Mouse (Mus musculus) hindbrain, embryonic 10.5 days (tissue): ENCODE measurements at regions not wholly inside any gene's neighbourhood (a gene's known extent, or its start where the extent isn't known, plus 50 kb on each side); places are given as distances from the start of the nearest gene placed in this dataset.
"Not testable (repeated sequence)": the region's sequence is repeated elsewhere in the genome, so short reads cannot be mapped to it uniquely, and the experiment has no call there.

Experiments
- DNase-seq: peaks from one replicate; pipeline ENCODE4 v3.0.0-alpha.2; 2017; ENCODE audit warnings: low spot score
- H3K27ac ChIP-seq: fragments of 300-500 bp; sonication (generic); 2 replicates; pipeline ENCODE4 v1.5.1; 2016; ENCODE audit warnings: mild to moderate bottlenecking, moderate library complexity
- H3K27me3 ChIP-seq: fragments of 300-500 bp; sonication (generic); 2 replicates; pipeline ENCODE4 v1.6.1; 2016; ENCODE audit warnings: mild to moderate bottlenecking; ENCODE audit not compliant: poor library complexity, insufficient read depth, severe bottlenecking
- H3K36me3 ChIP-seq: fragments of 300-500 bp; sonication (generic); 2 replicates; pipeline ENCODE4 v1.6.1; 2016; ENCODE audit warnings: mild to moderate bottlenecking, moderate library complexity
- H3K4me1 ChIP-seq: fragments of 300-500 bp; sonication (generic); replicated peaks from 2 replicates; pipeline ENCODE4 v1.6.1; 2016; ENCODE audit warnings: mild to moderate bottlenecking
- H3K4me3 ChIP-seq: fragments of 300-500 bp; sonication (generic); 2 replicates; pipeline ENCODE4 v1.5.1; 2016; ENCODE audit warnings: mild to moderate bottlenecking, moderate library complexity
- H3K9me3 ChIP-seq: fragments of 300-500 bp; sonication (generic); 2 replicates; pipeline ENCODE4 v1.6.1; 2016; ENCODE audit warnings: mild to moderate bottlenecking, moderate library complexity
- WGBS: fragments of 180-500 bp; shearing (Covaris S2); methylation state at CpG from one replicate; pipeline ENCODE4 v1.1.7; 2016; 5-methylcytosine and 5-hydroxymethylcytosine counted together

GRCm38 (mm10) chr11:22420003-22420723 is 78.1 kb upstream of the Ehbp1 start:
- Histone ChIP-seq H3K9me3 (no peaks in the 10 kb centered on the region), H3K36me3 (no peaks in the 10 kb centered on the region), H3K4me3 (no peak overlapping the region), H3K27me3 (no peaks in the 10 kb centered on the region), H3K4me1 (0 out of 2 replicates have a peak, but pooled peaks cover 6% of the 10 kb centered on the region), H3K27ac (peak overlapping the region; percentile 35; the same call in 1 of the 2 replicates)
- peak; percentile 13 for DNase-seq
- WGBS = 43% methylated on average over 3 of the region's 3 CpGs

- DNase-seq = no peak
- 85% methylated on average over 3 of the region's 3 CpGs for WGBS
- Histone ChIP-seq H3K9me3 (no peaks in the 10 kb centered on the region), H3K27me3 (no peaks in the 10 kb centered on the region), H3K36me3 (no peaks in the 10 kb centered on the region), H3K27ac (no peak overlapping the region), H3K4me1 (0 out of 2 replicates have a peak, but pooled peaks cover 6% of the 10 kb centered on the region), H3K4me3 (no peak overlapping the region)
Measured at GRCm38 (mm10) chr11:22421762-22422161, 79.7 kb upstream of the Ehbp1 start.

GRCm38 (mm10) chr11:22437140-22437850 is 74.6 kb upstream of the Tmem17 start:
- peak; percentile 30 for DNase-seq
- Histone ChIP-seq H3K27me3 (no peaks in the 10 kb centered on the region), H3K36me3 (no peaks in the 10 kb centered on the region), H3K27ac (no peak overlapping the region), H3K4me3 (no peak overlapping the region), H3K9me3 (no peaks in the 10 kb centered on the region), H3K4me1 (no peaks in the 10 kb centered on the region)
- 22% methylated on average over 5 of the region's 5 CpGs for WGBS

DNA sequence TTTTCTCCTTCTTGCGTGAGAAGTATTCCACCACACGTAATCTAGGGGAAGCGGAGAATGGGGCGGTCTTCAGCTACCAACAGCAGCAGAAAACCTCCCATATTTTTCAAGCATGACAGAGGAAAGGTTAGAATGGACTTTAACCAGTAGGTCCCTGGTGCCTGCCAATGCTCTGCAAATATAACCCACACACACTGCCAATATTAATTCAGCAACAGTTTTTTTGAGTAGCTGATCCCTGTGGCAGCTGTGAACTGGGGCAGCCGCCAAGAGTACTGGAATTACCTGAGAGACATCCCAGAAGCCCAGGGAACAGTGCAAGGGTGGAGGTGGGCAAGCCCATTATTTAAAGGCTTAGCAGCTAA is 74.1 kb upstream of the Tmem17 start:
- Histone ChIP-seq H3K4me3 (no peak overlapping the region), H3K27ac (no peak overlapping the region), H3K9me3 (no peaks in the 10 kb centered on the region), H3K27me3 (no peaks in the 10 kb centered on the region), H3K36me3 (no peaks in the 10 kb centered on the region), H3K4me1 (no peaks in the 10 kb centered on the region)
- WGBS = 88% methylated on average over 5 of the region's 5 CpGs
- no peak for DNase-seq

DNA sequence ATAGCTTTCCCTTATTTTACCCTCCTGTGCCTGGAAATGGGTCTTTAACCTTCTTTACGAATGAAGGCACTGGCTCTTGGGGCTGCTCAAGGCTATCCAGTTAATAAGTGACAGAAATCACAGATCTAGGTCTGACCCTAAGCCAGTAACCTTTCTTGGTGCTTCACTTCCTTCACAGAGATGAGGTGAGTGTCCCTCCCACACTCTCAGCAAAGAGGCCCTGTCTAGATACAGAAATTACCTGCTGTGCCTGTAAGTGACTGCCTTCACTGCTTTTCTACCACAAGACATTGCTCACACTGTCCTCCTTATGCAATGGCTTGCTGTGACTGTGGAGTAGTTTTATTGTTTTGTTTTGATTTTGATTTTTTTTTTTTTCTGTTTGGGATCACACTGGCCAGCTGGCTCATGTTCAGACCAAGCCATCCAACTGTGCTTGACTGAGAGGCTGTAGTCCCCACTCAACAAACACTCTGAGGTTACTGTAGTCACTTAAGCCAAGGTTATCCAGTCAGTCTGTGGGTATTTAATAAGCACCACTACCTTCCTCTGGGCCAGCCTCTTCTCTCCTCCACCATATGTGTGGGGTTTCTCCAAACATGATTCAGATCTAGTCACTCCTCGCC is 73.3 kb upstream of the Tmem17 start:
- no peaks in the 10 kb centered on the region for H3K27me3 ChIP-seq
- no peaks in the 10 kb centered on the region for H3K4me1 ChIP-seq
- no peaks in the 10 kb centered on the region for H3K9me3 ChIP-seq
- no peak for DNase-seq
- H3K27ac ChIP-seq = no peak overlapping the region
- no peaks in the 10 kb centered on the region for H3K36me3 ChIP-seq
- WGBS = 86% methylated on average over 2 of the region's 2 CpGs
- H3K4me3 ChIP-seq = no peak overlapping the region

DNA sequence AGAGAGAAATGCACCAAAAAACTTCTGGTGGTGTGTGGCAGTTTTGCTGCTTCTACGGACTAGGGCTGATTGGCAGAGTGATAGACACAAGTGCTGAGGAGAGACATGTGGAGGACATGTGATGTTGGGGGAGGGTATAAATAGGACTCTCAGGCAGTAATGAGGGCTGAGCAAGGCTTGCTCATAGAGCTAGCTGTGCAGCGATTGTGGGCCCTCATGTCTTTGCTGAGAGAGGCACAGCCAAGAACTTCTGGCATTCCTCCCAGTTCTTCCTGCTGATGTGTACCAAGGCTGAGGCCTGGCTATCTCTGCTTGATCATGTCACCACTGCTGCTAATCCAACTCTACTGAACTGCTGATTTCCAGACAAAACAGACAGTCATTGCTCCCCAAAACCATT is 71.4 kb upstream of the Tmem17 start:
- Histone ChIP-seq H3K4me1 (no peaks in the 10 kb centered on the region), H3K36me3 (no peaks in the 10 kb centered on the region), H3K4me3 (no peak overlapping the region), H3K9me3 (no peaks in the 10 kb centered on the region), H3K27ac (no peak overlapping the region), H3K27me3 (no peaks in the 10 kb centered on the region)
- DNase-seq = no peak
- WGBS = 88% methylated on average over 2 of the region's 2 CpGs

DNA sequence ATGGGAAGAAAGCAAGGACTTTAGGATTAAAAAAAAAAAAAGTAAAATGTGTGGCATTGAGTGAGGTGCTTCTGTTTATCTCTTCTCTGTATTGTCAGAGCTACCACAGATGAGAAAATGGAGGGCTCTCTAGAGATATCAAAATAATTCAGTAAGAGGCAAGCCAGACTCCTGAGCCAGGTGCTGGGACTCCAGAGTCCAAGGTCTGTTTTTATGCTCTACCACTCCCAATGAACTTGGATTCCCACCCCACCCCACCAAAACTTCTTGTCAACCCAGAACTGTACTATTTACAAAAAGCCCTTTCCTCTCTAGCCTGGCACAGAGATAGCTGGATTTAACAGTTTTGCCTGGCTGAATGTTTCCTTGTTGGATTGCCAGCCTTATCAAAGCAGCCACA is 58.7 kb upstream of the Tmem17 start:
- H3K9me3 ChIP-seq = no peaks in the 10 kb centered on the region
- H3K27ac ChIP-seq = no peak overlapping the region
- DNase-seq = no peak

DNA sequence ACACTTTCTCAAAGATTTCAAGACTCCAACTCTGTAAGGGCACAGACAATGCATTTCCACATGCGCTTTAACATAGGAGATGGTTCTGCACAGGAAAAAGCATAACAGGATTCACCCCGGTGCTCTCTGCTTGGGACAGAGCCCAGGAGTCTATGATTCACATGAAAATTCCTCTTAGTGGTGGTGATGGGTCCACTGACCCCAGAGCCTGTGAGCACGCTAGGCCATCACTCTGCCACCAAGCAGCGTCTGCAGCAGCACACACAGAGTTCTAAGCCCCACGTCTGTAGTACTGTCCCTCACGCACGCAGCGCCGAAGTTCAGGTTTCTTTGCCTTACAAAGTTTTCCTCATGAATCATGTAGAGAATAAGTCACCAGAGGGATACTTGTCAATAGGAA is 55.6 kb upstream of the Tmem17 start:
- 92% methylated on average over 9 of the region's 9 CpGs for WGBS

More for the DNA sequence above, 58.7 kb upstream of the Tmem17 start:
- Histone ChIP-seq H3K4me3 (no peak overlapping the region), H3K27me3 (no peaks in the 10 kb centered on the region), H3K4me1 (no peaks in the 10 kb centered on the region), H3K36me3 (no peaks in the 10 kb centered on the region)

GRCm38 (mm10) chr11:22457220-22457619 is 54.7 kb upstream of the Tmem17 start:
- Histone ChIP-seq H3K36me3 (no peaks in the 10 kb centered on the region), H3K4me1 (peaks cover 8% of the 10 kb centered on the region; the same call in 1 of the 2 replicates), H3K27me3 (no peaks in the 10 kb centered on the region), H3K9me3 (no peaks in the 10 kb centered on the region), H3K4me3 (no peak overlapping the region), H3K27ac (no peak overlapping the region)
- DNase-seq = no peak
- WGBS = 86% methylated on average over 2 of the region's 2 CpGs

More for the DNA sequence above, 55.6 kb upstream of the Tmem17 start:
- Histone ChIP-seq H3K36me3 (no peaks in the 10 kb centered on the region), H3K27me3 (no peaks in the 10 kb centered on the region), H3K4me3 (no peak overlapping the region), H3K4me1 (peaks cover 8% of the 10 kb centered on the region; the same call in 1 of the 2 replicates), H3K27ac (no peak overlapping the region), H3K9me3 (no peaks in the 10 kb centered on the region)
- DNase-seq = no peak

DNA sequence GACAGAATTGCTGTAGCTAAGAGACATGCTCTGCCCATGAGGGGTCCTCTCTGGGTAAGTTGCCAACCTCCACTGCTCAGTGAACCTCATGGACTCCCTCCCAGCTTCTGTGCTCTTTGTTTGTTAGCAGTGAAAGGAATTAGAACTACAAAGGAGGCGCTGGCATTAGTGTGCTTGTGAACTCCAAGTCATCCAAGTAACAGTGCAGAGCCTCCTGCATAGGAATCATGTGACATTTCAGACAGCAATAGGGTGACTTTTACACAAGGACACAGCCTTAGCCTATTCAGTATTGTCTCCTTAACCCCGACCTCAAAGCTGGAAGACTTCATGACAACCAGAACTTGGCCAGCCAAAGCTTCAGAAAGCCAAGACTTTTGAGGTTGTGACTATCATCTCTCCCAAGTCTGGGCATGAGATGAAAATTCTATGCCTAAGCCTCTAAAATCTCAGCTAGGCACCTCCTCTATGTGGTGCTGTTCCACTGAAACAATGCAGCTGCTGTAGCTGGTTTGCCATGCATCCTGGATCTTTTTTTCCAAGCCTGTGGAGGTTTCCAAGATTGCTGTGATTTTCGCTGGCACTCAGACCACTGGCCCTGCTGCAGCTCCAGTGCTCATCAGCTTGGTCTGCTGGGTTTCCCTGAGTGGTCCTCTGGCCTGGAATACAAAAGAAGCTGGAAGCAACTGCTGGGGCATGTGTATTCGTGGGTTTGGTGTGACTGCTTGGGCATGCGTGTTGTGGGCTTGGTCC is 52.8 kb upstream of the Tmem17 start:
- no peak overlapping the region; the same call in 1 of the 2 replicates for H3K27ac ChIP-seq
- WGBS = 67% methylated on average over 5 of the region's 5 CpGs

DNA sequence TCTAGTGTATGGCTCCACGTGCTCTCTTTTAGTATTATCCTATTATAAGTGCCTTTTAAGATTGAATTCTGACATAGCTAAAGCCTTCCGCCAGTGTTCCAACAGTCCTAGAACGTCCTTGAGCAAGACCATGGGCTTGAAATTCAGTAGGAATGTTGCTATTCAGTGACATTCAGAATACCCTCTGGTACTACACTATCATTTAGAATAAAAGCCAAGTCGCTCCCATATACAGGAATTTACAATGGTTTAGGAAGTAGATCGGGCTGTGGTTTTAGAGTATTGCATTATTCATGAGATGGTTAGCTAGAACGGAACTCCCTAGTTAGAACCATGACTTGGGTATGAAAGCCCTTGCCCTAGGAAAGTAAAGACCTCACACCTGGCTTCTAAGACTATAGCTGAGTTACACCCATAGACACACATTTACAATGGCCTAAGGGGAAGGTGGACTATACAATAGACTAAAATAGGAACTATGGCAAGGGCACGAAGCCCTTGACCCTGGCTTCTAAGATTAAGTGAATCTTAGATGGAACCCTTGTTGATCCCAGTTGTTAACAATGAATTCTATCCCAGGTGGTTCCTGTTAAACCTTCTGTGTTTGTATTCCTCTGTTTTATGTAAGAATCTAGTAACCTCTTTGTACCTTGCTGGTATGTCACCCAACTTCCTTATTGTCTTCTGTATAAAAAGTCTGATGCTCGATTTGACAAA is 50.7 kb upstream of the Tmem17 start:
- H3K36me3 ChIP-seq, H3K9me3 ChIP-seq, H3K27me3 ChIP-seq: not testable (repeated sequence)

More for the DNA sequence above, 52.8 kb upstream of the Tmem17 start:
- no peak for DNase-seq
- Histone ChIP-seq H3K36me3 (no peaks in the 10 kb centered on the region), H3K27me3 (no peaks in the 10 kb centered on the region), H3K4me3 (no peak overlapping the region), H3K4me1 (peaks cover 8% of the 10 kb centered on the region; the same call in 1 of the 2 replicates), H3K9me3 (no peaks in the 10 kb centered on the region)

More for the DNA sequence above, 50.7 kb upstream of the Tmem17 start:
- not testable (repeated sequence) for H3K4me1 ChIP-seq, H3K4me3 ChIP-seq, DNase-seq, H3K27ac ChIP-seq
- 87% methylated on average over 8 of the region's 8 CpGs for WGBS
